Mouse (Mus musculus): Measurements from ENCODE around the gene Olfr1354. TPM values are rescaled to one million over a fixed set of nuclear protein-coding genes. Genes with fewer than 3 reads are reported as not detected.
"Not testable (repeated sequence)": the region's sequence is repeated elsewhere in the genome, so short reads cannot be mapped to it uniquely, and the experiment has no call there.

Gene Olfr1354
- polyA plus RNA-seq (2015; fragmentation: Nextera tagmentation; extraction: Ambion mirVana), result not detected in 2 replicates

DNA sequence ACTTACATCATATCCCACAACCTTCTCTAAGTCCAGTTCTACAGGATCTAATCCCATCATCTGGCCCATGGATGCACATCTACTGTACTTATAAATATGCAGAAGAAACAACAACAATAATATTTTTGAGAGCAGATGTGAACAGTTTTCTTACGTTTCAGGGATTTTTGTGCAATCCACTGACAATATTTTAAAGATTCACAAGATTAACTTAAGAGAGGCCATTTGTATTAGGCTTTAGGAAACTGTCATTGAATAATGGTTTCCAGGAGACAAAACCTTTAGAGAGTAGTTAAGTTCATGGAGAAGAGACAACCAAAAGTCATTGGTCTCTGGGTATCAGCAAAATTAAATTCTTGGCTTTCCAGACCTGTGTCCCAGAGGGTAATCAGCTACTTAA lies at the start of gene Olfr1354:
Gene Olfr1354, plus strand, starts transcription at position 301 of the 400 bp plus-strand sequence.
- H3K27me3 ChIP-seq (ENCODE audit: control insufficient read depth, insufficient read depth, low read depth, low read length); H3K9ac ChIP-seq (ENCODE audit: low read depth, low read length); H3K4me1 ChIP-seq (ENCODE audit: control insufficient read depth, low read depth, low read length); H3K27ac ChIP-seq (ENCODE audit: low read length); ATAC-seq (ENCODE audit: low read depth); H3K36me3 ChIP-seq (ENCODE audit: control insufficient read depth, insufficient read depth); H3K9me3 ChIP-seq (replicated peaks; ENCODE audit: control insufficient read depth, low read length); H3K4me3 ChIP-seq (ENCODE audit: low read depth, low read length); H3K4me2 ChIP-seq (ENCODE audit: low read depth, low read length): not testable (repeated sequence)
- 53% methylated on average over 1 of the region's 1 CpGs for WGBS (ENCODE audit: insufficient replicate concordance)

- Histone ChIP-seq H3K4me1 (ENCODE audit: control insufficient read depth, low read depth, low read length) (no peaks in the 10 kb centered on the region), H3K9me3 (replicated peaks; ENCODE audit: control insufficient read depth, low read length) (no peaks in the 10 kb centered on the region), H3K4me2 (ENCODE audit: low read depth, low read length) (no peak within 1 kb of the TSS), H3K27me3 (ENCODE audit: control insufficient read depth, insufficient read depth, low read depth, low read length) (no peaks in the 10 kb centered on the region), H3K36me3 (ENCODE audit: control insufficient read depth, insufficient read depth) (no peaks in the 10 kb centered on the region), H3K27ac (ENCODE audit: low read length) (no peak within 1 kb of the TSS), H3K9ac (ENCODE audit: low read depth, low read length) (no peak within 1 kb of the TSS), H3K4me3 (ENCODE audit: low read depth, low read length) (no peak within 1 kb of the TSS)
- no peak for ATAC-seq (ENCODE audit: low read depth)
- 37% methylated on average over 2 of the region's 2 CpGs for WGBS (ENCODE audit: insufficient replicate concordance)
These were observed 37.7 kb upstream of the Olfr1354 start, which contains the start of gene Olfr1355 for GRCm38 (mm10) chr10:78875240-78875639. Gene Olfr1355, plus strand, starts transcription at chr10:78875540.

GRCm38 (mm10) chr10:78950336-78950735 lies 37.4 kb downstream of the Olfr1354 start, which contains the start of gene Olfr8:
Gene Olfr8, plus strand, starts transcription at chr10:78950636.
- WGBS (ENCODE audit: insufficient replicate concordance), result 66% methylated on average over 1 of the region's 1 CpGs
- not testable (repeated sequence) for ATAC-seq (ENCODE audit: low read depth); H3K36me3 ChIP-seq (ENCODE audit: control insufficient read depth, insufficient read depth); H3K27ac ChIP-seq (ENCODE audit: low read length); H3K27me3 ChIP-seq (ENCODE audit: control insufficient read depth, insufficient read depth, low read depth, low read length); H3K4me3 ChIP-seq (ENCODE audit: low read depth, low read length); H3K9ac ChIP-seq (ENCODE audit: low read depth, low read length); H3K4me2 ChIP-seq (ENCODE audit: low read depth, low read length); H3K9me3 ChIP-seq (replicated peaks; ENCODE audit: control insufficient read depth, low read length); H3K4me1 ChIP-seq (ENCODE audit: control insufficient read depth, low read depth, low read length)

- H3K36me3 ChIP-seq (ENCODE audit: control insufficient read depth, insufficient read depth); H3K4me2 ChIP-seq (ENCODE audit: low read depth, low read length); H3K27me3 ChIP-seq (ENCODE audit: control insufficient read depth, insufficient read depth, low read depth, low read length); H3K27ac ChIP-seq (ENCODE audit: low read length); H3K4me3 ChIP-seq (ENCODE audit: low read depth, low read length); ATAC-seq (ENCODE audit: low read depth); H3K9me3 ChIP-seq (replicated peaks; ENCODE audit: control insufficient read depth, low read length); H3K9ac ChIP-seq (ENCODE audit: low read depth, low read length); H3K4me1 ChIP-seq (ENCODE audit: control insufficient read depth, low read depth, low read length): not testable (repeated sequence)
These were observed 50.0 kb downstream of the Olfr1354 start, which contains the start of gene Olfr1353 for GRCm38 (mm10) chr10:78963009-78963408. Gene Olfr1353, plus strand, starts transcription at chr10:78963309.

Other genes starting within 250 kb of the Olfr1354 start
- gene Casp14, start 194.9 kb upstream of the Olfr1354 start, polyA plus RNA-seq (2015; fragmentation: Nextera tagmentation; extraction: Ambion mirVana), result not detected in 2 replicates
- not detected in 2 replicates for gene Ccdc105, start 160.1 kb upstream of the Olfr1354 start, polyA plus RNA-seq (2015; fragmentation: Nextera tagmentation; extraction: Ambion mirVana)
- gene Slc1a6, start 132.7 kb upstream of the Olfr1354 start, polyA plus RNA-seq (2015; fragmentation: Nextera tagmentation; extraction: Ambion mirVana), result 0.22 and 0.26 TPM in 2 replicates
- gene Olfr1356, start 61.0 kb upstream of the Olfr1354 start, polyA plus RNA-seq (2015; fragmentation: Nextera tagmentation; extraction: Ambion mirVana), result not detected in 2 replicates
- gene Olfr1355, start 37.6 kb upstream of the Olfr1354 start, polyA plus RNA-seq (2015; fragmentation: Nextera tagmentation; extraction: Ambion mirVana), result not detected in 2 replicates
- gene Olfr8, start 37.5 kb downstream of the Olfr1354 start, polyA plus RNA-seq (2015; fragmentation: Nextera tagmentation; extraction: Ambion mirVana), result not detected in 2 replicates
- gene Olfr1353, start 50.1 kb downstream of the Olfr1354 start, polyA plus RNA-seq (2015; fragmentation: Nextera tagmentation; extraction: Ambion mirVana), result not detected in 2 replicates
- gene Olfr1352, start 67.9 kb downstream of the Olfr1354 start, polyA plus RNA-seq (2015; fragmentation: Nextera tagmentation; extraction: Ambion mirVana), result not detected in 2 replicates
- gene Olfr1351, start 99.3 kb downstream of the Olfr1354 start, polyA plus RNA-seq (2015; fragmentation: Nextera tagmentation; extraction: Ambion mirVana), result not detected in 2 replicates
- gene Olfr57, start 115.6 kb downstream of the Olfr1354 start, polyA plus RNA-seq (2015; fragmentation: Nextera tagmentation; extraction: Ambion mirVana), result not detected in 2 replicates
- 3.1 and 3.5 TPM in 2 replicates for gene 2610008E11Rik, start 184.4 kb downstream of the Olfr1354 start, polyA plus RNA-seq (2015; fragmentation: Nextera tagmentation; extraction: Ambion mirVana)
- gene Vmn2r80, start 235.6 kb downstream of the Olfr1354 start, polyA plus RNA-seq (2015; fragmentation: Nextera tagmentation; extraction: Ambion mirVana), result not detected in 2 replicates